Mouse (Mus musculus): ENCODE measurements around the gene Btrc.

- TF ChIP-seq POLR2A (IDR thresholded peaks at IDR 0.05; ENCODE audit: insufficient read depth, low read depth, low read length): no peak
- no peak for TF ChIP-seq CTCF (IDR thresholded peaks at IDR 0.05)
Measured at GRCm38 (mm10) chr19:45579416-45579815, 215.9 kb downstream of the Btrc start.

All from heart, adult 2 months (tissue).